Mouse (Mus musculus) brain, embryonic 14.5 days (tissue): Measurements from ENCODE around the gene Rdh9. TPM values are rescaled to one million over a fixed set of nuclear protein-coding genes. Genes with fewer than 3 reads are reported as not detected.
"Not testable (repeated sequence)": the region's sequence is repeated elsewhere in the genome, so short reads cannot be mapped to it uniquely, and the experiment has no call there.

Source experiments
- DNase-seq: peaks from one replicate; pipeline ENCODE4 v3.0.0-alpha.2; 2011; ENCODE audit warnings: low read depth
- CTCF ChIP-seq: fragments of 200-500 bp; IDR thresholded peaks from 2 replicates; pipeline ENCODE4 v1.5.1; 2012; ENCODE audit warnings: inconsistent platforms, mild to moderate bottlenecking, moderate library complexity, borderline replicate concordance; ENCODE audit not compliant: insufficient read depth, insufficient read length; ENCODE audit errors: extremely low read depth
- POLR2A ChIP-seq: fragments of 200-500 bp; IDR thresholded peaks from 2 replicates; pipeline ENCODE4 v1.6.1; 2012; ENCODE audit warnings: mild to moderate bottlenecking, inconsistent platforms, borderline replicate concordance; ENCODE audit not compliant: poor library complexity, insufficient read depth, insufficient read length, severe bottlenecking; ENCODE audit errors: extremely low read depth
- polyA plus RNA-seq: library from polyadenylated mRNA; depleted of rRNA; stranded (reverse); fragments of >200 nt; gene quantifications from 2 replicates; pipeline ENCODE4 v1.2.3, GENCODE M21; 2012

The Rdh9 gene
- polyA plus RNA-seq, 1 experiment: 0.05 TPM

- TF ChIP-seq POLR2A: no peak
- TF ChIP-seq CTCF: no peak
Measured at GRCm38 (mm10) chr10:127745886-127746285, 30.3 kb upstream of the Rdh9 start.

GRCm38 (mm10) chr10:127747254-127747653 lies 28.9 kb upstream of the Rdh9 start:
- TF ChIP-seq POLR2A: no peak
- TF ChIP-seq CTCF: no peak
- no peak for DNase-seq

More at GRCm38 (mm10) chr10:127745886-127746285, 30.3 kb upstream of the Rdh9 start:
- DNase-seq: no peak

- TF ChIP-seq CTCF: no peak
- no peak for TF ChIP-seq POLR2A
- DNase-seq: no peak
Measured at GRCm38 (mm10) chr10:127748847-127749612, 27.2 kb upstream of the Rdh9 start.

- DNase-seq: no peak
- TF ChIP-seq CTCF: no peak
- TF ChIP-seq POLR2A: no peak
Measured at GRCm38 (mm10) chr10:127750136-127750777, 25.9 kb upstream of the Rdh9 start.

- no peak for DNase-seq
Measured at GRCm38 (mm10) chr10:127751548-127751947, 24.6 kb upstream of the Rdh9 start, which contains the start of gene Gpr182. TSS of gene Gpr182 (minus strand) at chr10:127751732.

GRCm38 (mm10) chr10:127754566-127755166 lies 21.5 kb upstream of the Rdh9 start:
- no peak for DNase-seq
- TF ChIP-seq CTCF (no peak), POLR2A (no peak)

More at GRCm38 (mm10) chr10:127751548-127751947, 24.6 kb upstream of the Rdh9 start, which contains the start of gene Gpr182:
- TF ChIP-seq CTCF: no peak
- TF ChIP-seq POLR2A: no peak

- DNase-seq: no peak
- TF ChIP-seq CTCF: no peak
- TF ChIP-seq POLR2A: no peak
Measured at GRCm38 (mm10) chr10:127755246-127755645, 20.9 kb upstream of the Rdh9 start.

GRCm38 (mm10) chr10:127755770-127756468 lies 20.3 kb upstream of the Rdh9 start:
- TF ChIP-seq POLR2A: no peak
- no peak for TF ChIP-seq CTCF

GRCm38 (mm10) chr10:127759181-127760110 lies 16.7 kb upstream of the Rdh9 start, which contains the start of the genes Rdh1 and Rdh16f1:
TSS of gene Rdh1 (plus strand) at chr10:127759721.
TSS of gene Rdh16f1 (plus strand) at chr10:127759787.
- TF ChIP-seq POLR2A (no peak), CTCF (no peak)
- no peak for DNase-seq

More at GRCm38 (mm10) chr10:127755770-127756468, 20.3 kb upstream of the Rdh9 start:
- DNase-seq: no peak

GRCm38 (mm10) chr10:127762926-127763325 lies 13.3 kb upstream of the Rdh9 start:
- not testable (repeated sequence) for DNase-seq
